Mouse (Mus musculus) testis, adult 2 months (tissue): ENCODE data around the gene Dgki.

Source experiments
- CTCF ChIP-seq: fragments of 200-500 bp; IDR thresholded peaks from 2 replicates; pipeline ENCODE4 v1.5.1; 2012; ENCODE audit warnings: low read depth, mild to moderate bottlenecking, inconsistent platforms, low read length, moderate library complexity; ENCODE audit not compliant: control insufficient read depth, insufficient read depth, insufficient replicate concordance
- POLR2A ChIP-seq: fragments of 200-500 bp; IDR thresholded peaks from 2 replicates; pipeline ENCODE4 v1.6.1; 2012; ENCODE audit warnings: low read depth, mild to moderate bottlenecking, inconsistent platforms, low read length, moderate library complexity; ENCODE audit not compliant: control insufficient read depth

DNA sequence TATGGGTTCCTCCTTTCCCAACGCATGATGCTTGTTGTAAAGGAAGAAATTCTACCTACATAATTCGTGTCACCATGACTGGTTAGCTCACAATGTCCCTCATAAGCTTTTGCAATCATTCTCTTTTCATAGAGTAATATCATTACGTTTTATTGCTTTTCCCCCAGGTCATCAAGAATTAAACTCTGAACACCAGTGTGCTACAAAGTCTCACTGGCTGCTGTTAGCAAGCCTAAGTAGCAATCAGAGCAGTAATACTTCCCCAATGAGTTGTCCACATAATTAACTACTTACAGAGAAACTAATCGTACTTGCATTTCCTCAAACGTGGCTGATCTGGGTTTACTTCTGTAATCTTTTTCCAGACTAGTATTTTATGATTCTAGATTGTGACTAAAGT lies 296.7 kb downstream of the Dgki start:
- TF ChIP-seq CTCF (no peak), POLR2A (no peak)
